ENCODE assay signal across 8 mouse cellular contexts in the genomic region with DNA sequence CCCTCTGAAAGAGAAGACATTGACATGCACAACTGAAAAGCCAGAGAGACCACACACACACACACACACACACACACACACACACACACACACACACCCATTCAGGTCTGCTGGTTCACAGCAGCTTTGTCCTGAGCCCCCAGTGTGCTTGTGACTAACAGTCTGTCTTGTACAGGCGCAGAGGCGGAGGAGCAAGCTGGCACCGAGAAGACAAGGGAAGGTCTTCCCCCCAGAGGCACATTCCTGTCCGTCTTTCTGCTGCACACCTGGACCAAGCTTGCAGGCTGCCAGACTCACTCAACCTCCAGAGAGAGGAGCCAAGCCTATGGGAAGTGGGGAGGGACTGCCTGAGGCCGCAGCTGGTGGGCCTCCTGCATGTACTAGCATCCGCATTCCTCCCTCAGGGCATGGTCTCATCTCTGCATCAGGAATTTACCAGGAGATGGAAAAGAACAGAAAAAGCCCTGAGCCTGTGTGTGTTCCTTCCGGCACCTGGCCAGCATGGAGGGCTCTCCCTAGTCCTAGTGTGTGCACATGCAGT. TPM values are rescaled to one million over a fixed set of nuclear protein-coding genes. Genes with fewer than 3 reads are reported as not detected.
A peak's percentile ranks its signal among the peaks of the same experiment; 100 is the strongest.
DNase-seq lines count a peak whose midpoint lies in the region; ATAC-seq and TF ChIP-seq lines count a peak whose summit lies in the region.

No protein-coding gene starts in this region.

- peak; percentile 19 for ATAC-seq in midbrain, embryonic 16.5 days

- no peak for TF ChIP-seq POLR2A in bone marrow, adult 2 months (IDR thresholded peaks at IDR 0.05; ENCODE audit: borderline replicate concordance, control insufficient read depth, low read depth, low read length)

- H3K9me3 ChIP-seq in midbrain, embryonic 16.5 days (replicated peaks; ENCODE audit: control insufficient read depth, low read length, poor library complexity, severe bottlenecking), result no peaks in the 10 kb centered on the region

- TF ChIP-seq CTCF in left cerebral cortex, adult 2 months (IDR thresholded peaks at IDR 0.05), result no peak
- no peak for TF ChIP-seq CTCF in bone marrow, adult 2 months (IDR thresholded peaks at IDR 0.05; ENCODE audit: control insufficient read depth, insufficient read depth, low read length)

- H3K4me1 ChIP-seq in bone marrow, adult 2 months (ENCODE audit: control insufficient read depth, insufficient read depth, low read length), result peaks cover 12% of the 10 kb centered on the region
- peaks cover 43% of the 10 kb centered on the region for H3K4me1 ChIP-seq in midbrain, embryonic 16.5 days (ENCODE audit: control insufficient read depth, insufficient read depth, low read length)

- intact Hi-C loops in left cerebral cortex, adult 2 months (cut with DNase I), result loop anchor here (5.0 kb wide), 1 partner anchor 84 kb away; no protein-coding TSS in a partner anchor
- intact Hi-C loops in left cerebral cortex, postnatal 25 days (cut with DNase I), result no loop called here
- intact Hi-C loops in gastrocnemius, postnatal 14 days (cut with DNase I; ENCODE audit: low total_unique reads), result no loop called here

- no peak overlapping the region for H3K4me3 ChIP-seq in left cerebral cortex, adult 2 months
- no peak overlapping the region for H3K4me3 ChIP-seq in bone marrow, adult 2 months (replicated peaks; ENCODE audit: control insufficient read depth, low read depth, low read length)
- no peak overlapping the region for H3K4me3 ChIP-seq in midbrain, embryonic 16.5 days (ENCODE audit: low read depth, low read length)

- peaks cover under 1% of the 10 kb centered on the region; the same call in 1 of the 2 replicates for H3K36me3 ChIP-seq in midbrain, embryonic 16.5 days (ENCODE audit: control insufficient read depth, insufficient read depth, low read length)

- H3K27ac ChIP-seq in left cerebral cortex, adult 2 months, result peak overlapping the region; percentile 89
- peak overlapping the region; percentile 3 for H3K27ac ChIP-seq in bone marrow, adult 2 months (ENCODE audit: control insufficient read depth, insufficient read depth, low read depth, low read length, poor library complexity)
- peak overlapping the region; percentile 82 for H3K27ac ChIP-seq in midbrain, embryonic 16.5 days (ENCODE audit: low read length)

- no peak overlapping the region for H3K4me2 ChIP-seq in midbrain, embryonic 16.5 days (ENCODE audit: low read length)

- WGBS in bone marrow, adult 2 months, result 30% methylated on average over 7 of the region's 7 CpGs
- WGBS in midbrain, embryonic 16.5 days, result 28% methylated on average over 7 of the region's 7 CpGs

- H3K9ac ChIP-seq in midbrain, embryonic 16.5 days (ENCODE audit: low read depth, low read length), result peak overlapping the region; percentile 34; the same call in 1 of the 2 replicates

- no peaks in the 10 kb centered on the region for H3K27me3 ChIP-seq in midbrain, embryonic 16.5 days (ENCODE audit: control insufficient read depth, insufficient read depth, low read depth, low read length)

- DNase-seq in left cerebral cortex, adult 2 months (ENCODE audit: extremely low spot score in 1 of 2, low spot score in 2 of 2), result peak in 1 of 2 experiments; percentile 36
- DNase-seq in left cerebral cortex, postnatal 25 days (ENCODE audit: low spot score in 2 of 2), result no peak
- DNase-seq in gastrocnemius, postnatal 14 days, result peak; percentile 33
- peak; percentile 61 for DNase-seq in kidney, postnatal 14 days
- no peak for DNase-seq in right cerebral cortex, postnatal 4 days
- no peak for DNase-seq in cerebellum, adult 11 months

RNA-seq across cellular contexts. Expression of gene Dnmt3a, which starts 24.8 kb away (rescaled TPM):
- total RNA-seq in left cerebral cortex, adult 2 months (2021), result 100 to 1,000 TPM in 1 of 2 experiments, 10 to 100 TPM in 1; 99.8 to 116 TPM
- 100 to 1,000 TPM; 138 to 148 TPM for total RNA-seq in left cerebral cortex, postnatal 25 days (2021)
- polyA plus RNA-seq in bone marrow, adult 2 months (2011; ENCODE audit: insufficient read depth, insufficient read length, low replicate concordance, missing spikeins), result 26.8 and 41.5 TPM in 2 replicates
- 100 to 1,000 TPM; 119 to 137 TPM for total RNA-seq in gastrocnemius, postnatal 14 days (2021)
- polyA plus RNA-seq in midbrain, embryonic 16.5 days (2015; fragmentation: Nextera tagmentation; extraction: Ambion mirVana), result 112 and 125 TPM in 2 replicates

Comparison
In these comparisons a context has a peak if more than half of its experiments do, and no peak if none do; other contexts are left out.
1. DNase-seq: peak in gastrocnemius, postnatal 14 days (single experiment) and kidney, postnatal 14 days (single experiment); none in left cerebral cortex, postnatal 25 days (0 of 2), right cerebral cortex, postnatal 4 days (single experiment) and cerebellum, adult 11 months (single experiment).
2. H3K27ac ChIP-seq: peak in every context shown above with its lines; median percentile 89 in left cerebral cortex, adult 2 months; 82 in midbrain, embryonic 16.5 days; 3 in bone marrow, adult 2 months.